ENCODE assay signal across 25 mouse cellular contexts in genomic region chr6:109855806-109856205, GRCm38 (mm10).
DNase-seq lines count a peak whose midpoint lies in the region; ATAC-seq and TF ChIP-seq lines count a peak whose summit lies in the region.
"Had no signal": no experiment of that assay in that cellular context is flagged by ENCODE, and none has a peak within 500 bp of the region (broad histone marks: within the 10 kb centered on the region; RNA-seq: fewer than 3 reads in every experiment).

No protein-coding gene starts in this region.

- H3K4me2 ChIP-seq in embryonic facial prominence, embryonic 11.5 days (ENCODE audit: low read depth, low read length): no peak overlapping the region
- no peak overlapping the region for H3K4me2 ChIP-seq in lung, embryonic 14.5 days
- H3K4me2 ChIP-seq: hindbrain, embryonic 13.5 days; limb, embryonic 12.5 days; liver, embryonic 12.5 days; lung, embryonic 15.5 days; neural tube, embryonic 15.5 days; stomach, embryonic 15.5 days had no signal

- 63% methylated on average over 1 of the region's 1 CpGs for WGBS in embryonic facial prominence, embryonic 11.5 days
- 76% methylated on average over 1 of the region's 1 CpGs for WGBS in embryonic facial prominence, embryonic 10.5 days
- WGBS in lung, embryonic 14.5 days: 41% methylated on average over 1 of the region's 1 CpGs

- no peak overlapping the region for H3K4me3 ChIP-seq in embryonic facial prominence, embryonic 11.5 days (ENCODE audit: low read depth, low read length)
- no peak overlapping the region for H3K4me3 ChIP-seq in embryonic facial prominence, embryonic 10.5 days
- H3K4me3 ChIP-seq in lung, embryonic 14.5 days (ENCODE audit: low read depth, low read length): no peak overlapping the region
- H3K4me3 ChIP-seq: forebrain, embryonic 10.5 days; gastrocnemius, adult 2 months; hindbrain, embryonic 13.5 days; left cerebral cortex, adult 2 months; limb, embryonic 12.5 days; liver, embryonic 12.5 days; lung, embryonic 15.5 days; neural tube, embryonic 15.5 days; stomach, embryonic 15.5 days had no signal

- DNase-seq in embryonic facial prominence, embryonic 11.5 days (ENCODE audit: low spot score): peak; percentile 4
- no peak for DNase-seq in embryonic facial prominence, embryonic 10.5 days (ENCODE audit: low spot score)
- DNase-seq in lung, embryonic 14.5 days: peak; percentile 44
- DNase-seq in lung, postnatal 4 days: no peak
- DNase-seq in forelimb bud, embryonic 11.5 days (ENCODE audit: low read depth, low spot score): peak; percentile 20
- no peak for DNase-seq in frontal cortex, adult 2 months (ENCODE audit: extremely low spot score in 1 of 2, low spot score in 1 of 2)
- DNase-seq in right cerebral cortex, postnatal 14 days: no peak
- DNase-seq: cerebellum, adult 8-10 months; forebrain, postnatal 0 days; gastrocnemius, adult 2 months; kidney, adult 8-10 months; kidney, postnatal 14 days; right cerebral cortex, postnatal 25 days; thymus, adult 2 months had no signal

- H3K4me1 ChIP-seq in embryonic facial prominence, embryonic 11.5 days (ENCODE audit: control insufficient read depth, insufficient read depth, low read length): no peaks in the 10 kb centered on the region
- no peaks in the 10 kb centered on the region for H3K4me1 ChIP-seq in embryonic facial prominence, embryonic 10.5 days
- no peaks in the 10 kb centered on the region for H3K4me1 ChIP-seq in lung, embryonic 14.5 days (ENCODE audit: insufficient read depth)
- H3K4me1 ChIP-seq: forebrain, embryonic 10.5 days; hindbrain, embryonic 13.5 days; limb, embryonic 12.5 days; liver, embryonic 12.5 days; lung, embryonic 15.5 days; neural tube, embryonic 15.5 days; stomach, embryonic 15.5 days had no signal

- no peak for ATAC-seq in embryonic facial prominence, embryonic 11.5 days (replicated peaks; ENCODE audit: insufficient number of reproducible peaks, low FRiP score, low TSS enrichment, low read depth)
- ATAC-seq in lung, embryonic 14.5 days (ENCODE audit: insufficient read depth): peak; percentile 41; the same call in 1 of the 2 replicates
- ATAC-seq: CD4-positive, CD25-positive, alpha-beta regulatory T cell, adult 4 months; forebrain, postnatal 0 days; inflammation-experienced regulatory T-cells, adult 6 months; liver, embryonic 12.5 days; midbrain, embryonic 16.5 days had no signal

- no peak overlapping the region for H3K9ac ChIP-seq in embryonic facial prominence, embryonic 11.5 days (replicated peaks; ENCODE audit: low read length)
- no peak overlapping the region for H3K9ac ChIP-seq in lung, embryonic 14.5 days
- H3K9ac ChIP-seq: forebrain, postnatal 0 days; hindbrain, embryonic 13.5 days; limb, embryonic 12.5 days; liver, embryonic 12.5 days; lung, embryonic 15.5 days; neural tube, embryonic 15.5 days; stomach, embryonic 15.5 days had no signal

- H3K27ac ChIP-seq in embryonic facial prominence, embryonic 11.5 days (replicated peaks; ENCODE audit: low read depth, low read length): no peak overlapping the region
- H3K27ac ChIP-seq in embryonic facial prominence, embryonic 10.5 days (replicated peaks): no peak overlapping the region
- H3K27ac ChIP-seq in lung, embryonic 14.5 days (ENCODE audit: low read depth): no peak overlapping the region
- H3K27ac ChIP-seq: forebrain, embryonic 10.5 days; gastrocnemius, adult 2 months; hindbrain, embryonic 13.5 days; left cerebral cortex, adult 2 months; limb, embryonic 12.5 days; liver, embryonic 12.5 days; lung, embryonic 15.5 days; neural tube, embryonic 15.5 days; stomach, embryonic 15.5 days had no signal

- H3K27me3 ChIP-seq in embryonic facial prominence, embryonic 11.5 days (ENCODE audit: control insufficient read depth, insufficient read depth, low read length): no peaks in the 10 kb centered on the region
- H3K27me3 ChIP-seq in embryonic facial prominence, embryonic 10.5 days (replicated peaks; ENCODE audit: low read depth, poor library complexity, severe bottlenecking): no peaks in the 10 kb centered on the region
- no peaks in the 10 kb centered on the region for H3K27me3 ChIP-seq in lung, embryonic 14.5 days (ENCODE audit: insufficient read depth, low read length)
- H3K27me3 ChIP-seq: hindbrain, embryonic 13.5 days; limb, embryonic 12.5 days; liver, embryonic 12.5 days; lung, embryonic 15.5 days; neural tube, embryonic 15.5 days; stomach, embryonic 15.5 days had no signal

- H3K36me3 ChIP-seq in embryonic facial prominence, embryonic 11.5 days (replicated peaks; ENCODE audit: control insufficient read depth, insufficient read depth, low read depth, low read length): no peaks in the 10 kb centered on the region
- no peaks in the 10 kb centered on the region for H3K36me3 ChIP-seq in embryonic facial prominence, embryonic 10.5 days (replicated peaks)
- no peaks in the 10 kb centered on the region for H3K36me3 ChIP-seq in lung, embryonic 14.5 days (ENCODE audit: insufficient read depth)
- H3K36me3 ChIP-seq: forebrain, embryonic 10.5 days; hindbrain, embryonic 13.5 days; limb, embryonic 12.5 days; liver, embryonic 12.5 days; lung, embryonic 15.5 days; neural tube, embryonic 15.5 days; stomach, embryonic 15.5 days had no signal

- H3K9me3 ChIP-seq in embryonic facial prominence, embryonic 11.5 days (replicated peaks; ENCODE audit: control insufficient read depth, low read length): no peaks in the 10 kb centered on the region
- no peaks in the 10 kb centered on the region for H3K9me3 ChIP-seq in embryonic facial prominence, embryonic 10.5 days
- no peaks in the 10 kb centered on the region for H3K9me3 ChIP-seq in lung, embryonic 14.5 days (ENCODE audit: low read depth, low read length)
- H3K9me3 ChIP-seq: forebrain, embryonic 10.5 days; hindbrain, embryonic 13.5 days; limb, embryonic 12.5 days; liver, embryonic 12.5 days; lung, embryonic 15.5 days; neural tube, embryonic 15.5 days; stomach, embryonic 15.5 days had no signal

- TF ChIP-seq CTCF in lung, embryonic 14.5 days (IDR thresholded peaks at IDR 0.05; ENCODE audit: low read depth): no peak

Comparison
In these comparisons a context has a peak if more than half of its experiments do, and no peak if none do; other contexts are left out.
1. DNase-seq: peak in embryonic facial prominence, embryonic 11.5 days (single experiment), lung, embryonic 14.5 days (single experiment) and forelimb bud, embryonic 11.5 days (single experiment); none in embryonic facial prominence, embryonic 10.5 days (single experiment), lung, postnatal 4 days (0 of 2), frontal cortex, adult 2 months (0 of 2) and right cerebral cortex, postnatal 14 days (single experiment).